Mouse (Mus musculus): Measurements from ENCODE around the gene Mprip.

Gene Mprip

DNA sequence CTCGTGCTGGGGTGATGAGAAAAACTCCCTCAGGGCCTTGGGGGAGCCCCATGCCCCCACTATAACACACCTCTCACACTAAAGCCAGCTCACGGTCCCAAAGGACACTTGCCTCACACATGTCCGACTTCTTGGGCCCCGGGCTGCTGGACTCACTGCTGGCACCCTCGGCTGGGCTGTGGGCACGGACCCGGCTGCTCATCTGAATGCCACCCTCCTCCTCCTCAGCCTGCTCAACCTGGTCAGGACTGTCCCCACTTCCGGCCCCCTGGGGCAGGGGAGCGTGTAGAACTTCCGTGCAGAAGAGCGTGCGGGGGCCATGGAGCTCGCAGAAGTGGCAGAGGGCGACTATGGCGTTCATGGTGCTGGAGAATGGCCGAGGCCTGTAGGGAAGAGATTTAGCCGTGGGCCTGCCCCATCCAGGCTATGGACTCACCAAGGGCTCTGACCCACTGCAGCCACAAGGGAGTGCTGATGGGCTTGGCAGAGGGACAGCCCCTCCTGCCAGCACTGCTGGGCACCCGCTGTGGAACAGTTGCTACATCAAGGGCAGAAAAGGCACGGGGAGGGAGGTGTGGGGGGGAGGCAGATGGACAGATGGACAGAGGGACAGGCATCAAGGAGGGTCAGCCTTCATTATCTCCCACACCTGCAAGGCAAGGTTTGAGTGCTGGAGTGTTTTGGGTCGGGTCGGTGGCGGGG is 143.5 kb downstream of the Mprip start:
- DNase-seq (ENCODE audit: low read depth) = no peak

- no peak for DNase-seq (ENCODE audit: low read depth)
Observed at GRCm38 (mm10) chr11:59805256-59805655, 144.2 kb downstream of the Mprip start.

GRCm38 (mm10) chr11:59805656-59806055 is 144.6 kb downstream of the Mprip start:
- DNase-seq (ENCODE audit: low read depth) = no peak

DNA sequence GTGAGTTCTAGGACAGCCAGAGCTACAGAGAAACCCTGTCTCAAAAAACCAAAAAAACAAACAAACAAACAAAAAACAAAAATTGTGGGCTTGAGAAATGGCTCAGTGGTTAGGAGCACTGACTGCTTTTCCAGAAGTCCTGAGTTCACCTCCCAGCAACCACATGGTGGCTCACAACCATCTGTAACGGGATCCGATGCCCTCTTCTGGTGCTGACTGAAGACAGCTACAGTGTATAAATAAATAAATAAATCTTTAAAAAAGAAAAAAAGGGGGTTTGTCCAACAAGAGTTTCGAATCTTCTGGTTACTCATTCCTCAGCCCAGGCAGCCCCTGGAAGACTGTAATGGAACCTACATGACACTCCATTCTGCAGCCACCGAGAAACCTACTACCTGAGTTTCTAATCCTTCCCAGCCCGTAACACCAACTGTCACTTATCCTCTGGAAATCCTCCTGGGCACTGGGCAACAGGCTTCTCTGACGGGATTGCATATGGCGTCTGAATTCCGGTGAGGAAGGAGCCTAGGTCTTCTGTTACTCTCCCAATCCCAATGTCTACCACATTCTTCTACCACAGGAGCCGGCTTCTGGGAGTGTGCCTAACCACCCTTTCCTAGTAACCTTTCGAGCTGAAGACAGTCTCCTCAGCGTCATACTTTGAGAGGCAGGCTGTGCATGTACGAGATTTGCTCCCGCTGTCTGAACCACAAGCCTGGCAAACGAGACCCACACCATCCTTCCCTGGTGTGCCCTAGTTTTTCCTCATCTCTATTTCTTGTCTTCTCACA is 147.3 kb downstream of the Mprip start:
- DNase-seq (ENCODE audit: low read depth) = peak; percentile 64

GRCm38 (mm10) chr11:59809071-59809669 is 148.1 kb downstream of the Mprip start:
- peak; percentile 39 for DNase-seq (ENCODE audit: low read depth)

GRCm38 (mm10) chr11:59809670-59810474 is 148.8 kb downstream of the Mprip start, which contains the start of gene Flcn:
Gene Flcn, minus strand, starts transcription at chr11:59810016.
- peak; percentile 89 for DNase-seq (ENCODE audit: low read depth)

- no peak for DNase-seq (ENCODE audit: low read depth)
Observed at GRCm38 (mm10) chr11:59810480-59811158, 149.5 kb downstream of the Mprip start.

DNA sequence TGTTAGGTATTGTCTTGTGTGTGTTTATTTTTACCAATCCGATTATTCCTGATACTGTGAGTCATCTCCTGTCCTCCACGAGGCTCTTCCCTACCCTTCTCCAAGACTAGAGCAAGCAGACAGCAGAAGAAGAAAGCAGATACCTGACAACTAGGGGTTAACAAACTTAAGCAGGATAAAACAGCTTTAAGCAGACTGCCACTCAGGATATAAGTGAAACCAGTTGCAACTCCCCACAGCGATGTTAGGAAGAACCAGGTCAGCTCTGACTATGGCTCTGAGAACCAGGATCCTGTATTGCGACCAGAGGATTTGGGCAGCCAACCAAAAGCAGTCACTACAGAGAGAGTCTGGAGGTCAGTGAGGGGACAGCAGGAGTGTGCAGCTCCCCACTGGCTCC is 150.1 kb downstream of the Mprip start:
- peak; percentile 57 for DNase-seq (ENCODE audit: low read depth)

GRCm38 (mm10) chr11:59813276-59813675 is 152.2 kb downstream of the Mprip start:
- DNase-seq (ENCODE audit: low read depth) = no peak

DNA sequence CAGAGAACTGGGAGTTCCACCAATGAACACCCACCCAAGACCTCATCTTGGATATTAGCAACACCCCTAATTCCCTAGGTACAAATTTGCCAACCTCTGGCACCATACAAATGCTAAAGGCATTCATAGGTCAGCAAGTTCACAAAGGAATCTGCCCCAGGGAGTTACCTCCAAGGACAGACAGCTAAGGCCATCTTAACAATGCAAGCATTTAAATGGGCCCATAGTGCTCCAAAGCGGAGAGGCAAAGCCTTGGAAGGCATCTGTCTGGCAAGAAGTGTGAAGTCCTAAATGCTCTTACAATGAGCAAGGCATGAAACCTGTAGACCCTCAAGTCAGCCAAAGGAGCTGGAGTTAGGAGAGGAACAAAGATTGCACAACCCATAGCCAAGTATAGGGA is 153.2 kb downstream of the Mprip start:
- DNase-seq (ENCODE audit: low read depth) = no peak

DNA sequence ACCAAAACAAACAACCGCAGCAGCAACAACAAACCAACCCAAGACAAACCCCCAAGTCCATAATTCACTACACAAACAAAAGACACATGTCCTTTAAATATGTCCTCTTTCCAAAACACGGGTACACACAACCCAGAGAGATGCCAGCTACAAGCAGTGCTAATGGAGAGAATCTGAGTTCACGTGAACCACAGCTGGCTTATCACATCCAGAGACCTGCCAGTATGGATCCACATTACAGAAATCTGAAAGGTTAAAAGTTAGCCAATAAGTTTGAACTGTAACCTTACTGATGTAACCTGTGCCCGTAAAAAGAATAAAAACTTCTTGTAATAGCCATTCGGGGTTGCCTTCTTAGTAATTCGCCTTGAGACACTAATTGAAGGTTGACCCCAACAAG is 153.8 kb downstream of the Mprip start:
- DNase-seq (ENCODE audit: low read depth) = no peak

- no peak for DNase-seq (ENCODE audit: low read depth)
Observed at GRCm38 (mm10) chr11:59815482-59816065, 154.5 kb downstream of the Mprip start.

GRCm38 (mm10) chr11:59817916-59818315 is 156.8 kb downstream of the Mprip start:
- DNase-seq (ENCODE audit: low read depth) = no peak

DNA sequence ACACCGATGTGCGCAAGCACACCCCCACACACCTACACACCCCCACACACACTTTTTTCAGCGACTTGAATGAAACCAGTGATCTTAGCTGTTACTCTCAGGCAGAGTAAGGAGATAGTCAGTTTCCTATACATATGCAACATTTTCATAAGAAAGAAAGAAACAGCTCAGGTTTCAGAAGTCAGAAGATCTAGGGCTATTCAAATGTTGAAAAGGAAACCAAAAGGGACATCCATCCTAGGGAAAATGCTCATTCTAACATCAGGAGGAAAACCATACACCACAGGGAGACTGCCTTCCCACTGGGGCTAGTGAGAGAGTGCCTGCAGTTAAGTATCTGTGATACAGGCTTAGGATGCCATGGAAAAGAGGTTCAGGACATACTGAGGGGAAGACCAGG is 160.5 kb downstream of the Mprip start:
- no peak for DNase-seq (ENCODE audit: low read depth)

Data from NIH3T3 (cell line).